Mouse (Mus musculus) limb, embryonic 14.5 days (tissue): Measurements from ENCODE around the gene 4933414I15Rik. TPM values are rescaled to one million over a fixed set of nuclear protein-coding genes. Genes with fewer than 3 reads are reported as not detected.

Experiments
- ATAC-seq: fragments of 200-750 bp; cut with Nextera tagmentation; 2 replicates; pipeline ENCODE4 v1.8.0; 2017; ENCODE audit warnings: low read depth, moderate number of reproducible peaks, moderate TSS enrichment; ENCODE audit not compliant: low FRiP score
- DNase-seq: peaks from one replicate; pipeline ENCODE4 v3.0.0-alpha.2; 2015; ENCODE audit warnings: low spot score
- H3K27ac ChIP-seq: fragments of 300-500 bp; sonication (generic); replicated peaks from 2 replicates; pipeline ENCODE4 v1.5.1; 2014; ENCODE audit warnings: low read depth, mild to moderate bottlenecking, low read length, moderate library complexity, mixed read lengths
- H3K27me3 ChIP-seq: fragments of 300-500 bp; sonication (generic); 2 replicates; pipeline ENCODE4 v1.6.1; 2014; ENCODE audit warnings: low read length, mixed read lengths; ENCODE audit not compliant: control insufficient read depth, insufficient read depth
- H3K36me3 ChIP-seq: fragments of 300-500 bp; sonication (generic); 2 replicates; pipeline ENCODE4 v1.6.1; 2014; ENCODE audit warnings: mild to moderate bottlenecking, low read length, moderate library complexity, mixed read lengths; ENCODE audit not compliant: control insufficient read depth, insufficient read depth
- H3K4me1 ChIP-seq: fragments of 300-500 bp; sonication (generic); 2 replicates; pipeline ENCODE4 v1.6.1; 2014; ENCODE audit warnings: antibody characterized with exemption, low read length, mixed read lengths; ENCODE audit not compliant: control insufficient read depth, insufficient read depth
- H3K4me2 ChIP-seq: fragments of 300-500 bp; sonication (generic); replicated peaks from 2 replicates; pipeline ENCODE4 v1.6.1; 2014; ENCODE audit warnings: low read depth, mild to moderate bottlenecking, low read length, moderate library complexity; ENCODE audit not compliant: severe bottlenecking
- H3K4me3 ChIP-seq: fragments of 300-500 bp; sonication (generic); replicated peaks from 2 replicates; pipeline ENCODE4 v1.5.1; 2014; ENCODE audit warnings: low read length
- H3K9ac ChIP-seq: fragments of 300-500 bp; sonication (generic); 2 replicates; pipeline ENCODE4 v1.6.1; 2014; ENCODE audit warnings: mild to moderate bottlenecking, low read depth, low read length, moderate library complexity; ENCODE audit not compliant: severe bottlenecking
- H3K9me3 ChIP-seq: fragments of 300-500 bp; sonication (generic); 2 replicates; pipeline ENCODE4 v1.6.1; 2016; ENCODE audit warnings: low read length; ENCODE audit not compliant: control insufficient read depth
- POLR2A ChIP-seq: fragments of 200-500 bp; IDR thresholded peaks from 2 replicates; pipeline ENCODE4 v1.8.0; 2012; ENCODE audit warnings: inconsistent platforms, mild to moderate bottlenecking, moderate library complexity, borderline replicate concordance; ENCODE audit not compliant: insufficient read depth, insufficient read length; ENCODE audit errors: extremely low read depth
- WGBS: fragments of 180-500 bp; shearing (Covaris S2); extraction: QIAGEN DNeasy Blood & Tissue Kit; methylation state at CpG from one replicate; pipeline ENCODE4 v1.1.7; 2014; 5-methylcytosine and 5-hydroxymethylcytosine counted together
- polyA plus RNA-seq, 2 experiments: library from polyadenylated mRNA; depleted of rRNA in 1 of 2; stranded (reverse) in 1 of 2; unstranded in 1 of 2; fragments of >200 nt; fragmentation: Nextera tagmentation in 1 of 2; extraction: Ambion mirVana in 1 of 2; gene quantifications; 2 replicates each; pipeline versions ENCODE4 v1.2.1 to v1.2.3; 2012 to 2014

The 4933414I15Rik gene
- polyA plus RNA-seq, 2 experiments = not detected

DNA sequence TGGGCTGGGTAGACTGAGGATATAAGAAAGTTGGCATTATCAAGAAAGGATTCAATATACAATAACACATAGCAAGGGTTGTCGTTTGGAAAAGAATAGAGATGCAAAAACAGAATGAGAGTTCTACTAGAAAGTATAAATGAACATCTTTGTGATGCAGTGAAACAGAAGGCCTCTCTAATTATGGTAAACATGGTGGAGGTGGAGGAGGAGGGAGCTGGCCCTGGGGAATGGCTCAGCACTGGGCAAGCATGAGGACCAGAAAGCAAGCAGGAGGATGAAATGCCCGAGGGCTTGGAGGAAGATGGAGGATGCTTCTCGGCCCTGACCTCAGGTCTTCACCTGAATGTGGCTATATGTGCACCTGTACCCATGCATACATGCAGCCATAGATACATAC lies 29.1 kb downstream of the 4933414I15Rik start:
- Histone ChIP-seq H3K36me3 (peaks cover 28% of the 10 kb centered on the region), H3K27ac (no peak overlapping the region), H3K4me1 (no peaks in the 10 kb centered on the region), H3K4me2 (no peak overlapping the region), H3K9ac (no peak overlapping the region), H3K9me3 (no peaks in the 10 kb centered on the region), H3K4me3 (no peak overlapping the region), H3K27me3 (no peaks in the 10 kb centered on the region)
- DNase-seq (no peak), ATAC-seq (no peak)
- TF ChIP-seq POLR2A = no peak
- WGBS = 91% methylated on average over 3 of the region's 3 CpGs

DNA sequence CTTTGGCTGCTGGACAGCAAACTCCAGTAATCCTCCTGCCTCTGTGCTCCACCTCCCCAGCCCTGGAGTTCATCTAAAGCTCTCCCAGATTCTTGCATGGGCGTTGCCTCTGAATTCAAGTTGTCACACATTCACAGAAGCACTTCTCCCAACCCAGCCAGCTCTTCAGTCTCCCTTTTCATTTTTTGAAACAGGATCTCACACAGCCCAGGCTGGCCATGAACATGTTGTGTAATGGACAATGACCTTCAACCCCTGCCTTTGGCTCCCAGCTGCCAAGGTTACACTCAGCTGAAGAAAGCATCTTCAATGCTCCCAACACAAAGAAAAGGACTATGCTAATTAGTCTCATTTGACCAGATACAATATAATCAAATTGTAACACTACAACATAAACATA lies 30.3 kb downstream of the 4933414I15Rik start:
- 100% methylated on average over 1 of the region's 1 CpGs for WGBS
- no peak for TF ChIP-seq POLR2A
- peaks cover 40% of the 10 kb centered on the region for H3K36me3 ChIP-seq
- H3K9ac ChIP-seq = no peak overlapping the region
- H3K9me3 ChIP-seq = no peaks in the 10 kb centered on the region
- no peaks in the 10 kb centered on the region for H3K4me1 ChIP-seq
- ATAC-seq = no peak
- H3K27me3 ChIP-seq = no peaks in the 10 kb centered on the region
- no peak for DNase-seq
- no peak overlapping the region for H3K4me2 ChIP-seq
- no peak overlapping the region for H3K27ac ChIP-seq
- no peak overlapping the region for H3K4me3 ChIP-seq

DNA sequence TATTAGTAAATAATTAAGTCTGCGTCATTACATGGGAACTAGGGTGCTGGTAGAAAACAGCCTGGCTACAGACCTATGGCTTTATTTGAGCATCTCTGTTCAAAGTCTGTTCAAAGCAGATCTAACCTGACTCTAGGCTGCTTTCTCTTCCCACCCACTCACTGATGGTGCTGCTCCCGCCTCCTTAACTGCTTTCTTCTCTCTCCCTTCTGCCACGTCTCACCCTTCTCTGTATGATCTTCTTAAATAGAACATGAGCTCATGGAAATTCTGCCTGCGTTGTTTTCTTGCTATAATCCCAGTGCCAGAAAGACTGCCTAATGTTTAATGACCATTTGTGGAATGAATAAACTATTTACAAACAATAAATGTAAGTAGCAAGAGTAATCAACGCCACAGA lies 35.4 kb downstream of the 4933414I15Rik start:
- H3K4me1 ChIP-seq = no peaks in the 10 kb centered on the region
- no peak overlapping the region for H3K9ac ChIP-seq
- H3K4me3 ChIP-seq = no peak overlapping the region
- TF ChIP-seq POLR2A = no peak
- ATAC-seq (no peak), DNase-seq (no peak)
- 92% methylated on average over 5 of the region's 5 CpGs for WGBS
- no peak overlapping the region for H3K27ac ChIP-seq
- H3K36me3 ChIP-seq = peaks cover 89% of the 10 kb centered on the region
- H3K9me3 ChIP-seq = peaks cover 27% of the 10 kb centered on the region
- H3K27me3 ChIP-seq = no peaks in the 10 kb centered on the region
- H3K4me2 ChIP-seq = no peak overlapping the region

DNA sequence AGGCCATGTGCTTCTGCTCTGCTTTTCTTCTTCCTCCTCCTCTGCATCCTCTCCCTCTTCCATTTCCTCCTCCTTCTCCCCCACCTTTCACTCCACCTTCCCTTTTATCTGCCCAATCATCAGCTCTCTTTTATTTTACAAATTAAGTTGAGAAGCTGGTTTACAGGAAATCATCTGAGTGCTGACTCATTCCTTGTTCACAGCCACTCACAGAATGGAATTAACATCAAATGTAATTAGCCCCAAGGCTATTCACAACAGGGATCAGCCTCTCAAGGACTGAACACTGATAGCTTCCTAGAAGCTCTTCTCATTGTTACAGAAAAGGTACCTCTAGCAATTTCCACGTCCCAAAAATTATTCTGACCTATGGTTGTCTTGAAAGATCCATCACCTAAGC lies 46.2 kb downstream of the 4933414I15Rik start:
- TF ChIP-seq POLR2A = no peak
- Histone ChIP-seq H3K9ac (no peak overlapping the region), H3K27me3 (no peaks in the 10 kb centered on the region), H3K4me3 (no peak overlapping the region), H3K9me3 (peaks cover 53% of the 10 kb centered on the region), H3K36me3 (peaks cover 27% of the 10 kb centered on the region), H3K4me2 (no peak overlapping the region), H3K4me1 (no peaks in the 10 kb centered on the region), H3K27ac (no peak overlapping the region)
- no peak for DNase-seq
- whole genome bisulfite sequencing = 77% methylated on average over 1 of the region's 1 CpGs
- ATAC-seq = no peak

DNA sequence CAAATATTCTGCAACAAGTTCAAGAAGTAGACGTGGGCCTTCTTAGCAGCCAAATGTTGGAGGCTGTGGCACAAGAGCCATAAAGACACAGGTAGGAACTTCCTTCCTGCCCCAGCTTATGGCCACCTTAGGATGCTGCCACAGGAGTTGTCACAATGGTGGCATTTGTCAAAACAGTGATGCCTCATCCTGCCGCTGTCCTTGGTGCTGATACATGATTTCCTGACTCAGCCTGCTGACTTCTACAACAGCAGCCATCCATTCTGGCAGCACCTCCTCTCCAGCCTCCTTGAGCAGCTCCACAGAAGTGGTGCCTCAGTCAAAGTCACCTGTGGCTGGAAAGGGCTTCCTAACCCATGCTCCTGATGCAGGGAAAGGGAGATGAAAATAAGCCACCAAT lies 51.1 kb downstream of the 4933414I15Rik start:
- Histone ChIP-seq H3K4me1 (no peaks in the 10 kb centered on the region), H3K4me2 (no peak overlapping the region), H3K27ac (no peak overlapping the region), H3K9ac (no peak overlapping the region), H3K4me3 (no peak overlapping the region), H3K9me3 (0 out of 2 replicates have a peak, but pooled peaks cover 7% of the 10 kb centered on the region), H3K36me3 (no peaks in the 10 kb centered on the region), H3K27me3 (no peaks in the 10 kb centered on the region)
- 42% methylated on average over 2 of the region's 2 CpGs for WGBS
- ATAC-seq = no peak
- TF ChIP-seq POLR2A = no peak
- DNase-seq = no peak

Other genes starting within 250 kb of the 4933414I15Rik start
- 31.7 and 33.8 TPM in 2 replicates for gene Zfp354c, start 116.0 kb downstream of the 4933414I15Rik start, polyA plus RNA-seq (2012; rRNA removed)
- 57.4 and 65.5 TPM in 2 replicates for gene Zfp354c, start 116.0 kb downstream of the 4933414I15Rik start, polyA plus RNA-seq (2014; fragmentation: Nextera tagmentation; extraction: Ambion mirVana)
- 0.88 and 0.89 TPM in 2 replicates for gene Zfp879, start 102.2 kb downstream of the 4933414I15Rik start, polyA plus RNA-seq (2012; rRNA removed)
- gene Zfp879, start 102.2 kb downstream of the 4933414I15Rik start, polyA plus RNA-seq (2014; fragmentation: Nextera tagmentation; extraction: Ambion mirVana) = 0.55 and 0.66 TPM in 2 replicates
- gene Grm6, start 93.1 kb downstream of the 4933414I15Rik start, polyA plus RNA-seq (2012; rRNA removed) = 0.60 and 0.88 TPM in 2 replicates
- 0.17 TPM in 2 replicates for gene Grm6, start 93.1 kb downstream of the 4933414I15Rik start, polyA plus RNA-seq (2014; fragmentation: Nextera tagmentation; extraction: Ambion mirVana)
- gene Zfp454, start 56.1 kb downstream of the 4933414I15Rik start, polyA plus RNA-seq (2012; rRNA removed) = 6.6 and 7.2 TPM in 2 replicates
- 9.4 and 11.3 TPM in 2 replicates for gene Zfp454, start 56.1 kb downstream of the 4933414I15Rik start, polyA plus RNA-seq (2014; fragmentation: Nextera tagmentation; extraction: Ambion mirVana)
- gene Zfp2, start 27.6 kb downstream of the 4933414I15Rik start, polyA plus RNA-seq (2012; rRNA removed) = 4.3 and 6.1 TPM in 2 replicates
- 11.9 and 12.6 TPM in 2 replicates for gene Zfp2, start 27.6 kb downstream of the 4933414I15Rik start, polyA plus RNA-seq (2014; fragmentation: Nextera tagmentation; extraction: Ambion mirVana)
- gene Zfp354b, start 12.1 kb downstream of the 4933414I15Rik start, polyA plus RNA-seq (2012; rRNA removed) = 0.72 and 1.3 TPM in 2 replicates
- 1.1 and 1.7 TPM in 2 replicates for gene Zfp354b, start 12.1 kb downstream of the 4933414I15Rik start, polyA plus RNA-seq (2014; fragmentation: Nextera tagmentation; extraction: Ambion mirVana)
- gene Prop1, start 10.0 kb upstream of the 4933414I15Rik start, polyA plus RNA-seq (2012; rRNA removed) = 0.15 TPM in 1 of 2 replicates, not detected in the other
- not detected in 2 replicates for gene Prop1, start 10.0 kb upstream of the 4933414I15Rik start, polyA plus RNA-seq (2014; fragmentation: Nextera tagmentation; extraction: Ambion mirVana)
- 0.09 and 0.38 TPM in 2 replicates for gene Olfr1378, start 22.8 kb upstream of the 4933414I15Rik start, polyA plus RNA-seq (2012; rRNA removed)
- 0.14 TPM in 1 of 2 replicates, not detected in the other for gene Olfr1378, start 22.8 kb upstream of the 4933414I15Rik start, polyA plus RNA-seq (2014; fragmentation: Nextera tagmentation; extraction: Ambion mirVana)
- gene Olfr1377, start 38.2 kb upstream of the 4933414I15Rik start, polyA plus RNA-seq (2012; rRNA removed) = not detected in 2 replicates
- not detected in 2 replicates for gene Olfr1377, start 38.2 kb upstream of the 4933414I15Rik start, polyA plus RNA-seq (2014; fragmentation: Nextera tagmentation; extraction: Ambion mirVana)
- not detected in 2 replicates for gene Olfr51, start 59.8 kb upstream of the 4933414I15Rik start, polyA plus RNA-seq (2012; rRNA removed)
- not detected in 2 replicates for gene Olfr51, start 59.8 kb upstream of the 4933414I15Rik start, polyA plus RNA-seq (2014; fragmentation: Nextera tagmentation; extraction: Ambion mirVana)
- gene Olfr54, start 70.5 kb upstream of the 4933414I15Rik start, polyA plus RNA-seq (2012; rRNA removed) = not detected in 2 replicates
- 0.06 TPM in 1 of 2 replicates, not detected in the other for gene Olfr54, start 70.5 kb upstream of the 4933414I15Rik start, polyA plus RNA-seq (2014; fragmentation: Nextera tagmentation; extraction: Ambion mirVana)
- not detected in 2 replicates for gene Olfr1375, start 104.3 kb upstream of the 4933414I15Rik start, polyA plus RNA-seq (2012; rRNA removed)
- gene Olfr1375, start 104.3 kb upstream of the 4933414I15Rik start, polyA plus RNA-seq (2014; fragmentation: Nextera tagmentation; extraction: Ambion mirVana) = not detected in 2 replicates
- 6.1 and 9.6 TPM in 2 replicates for gene Zfp354a, start 115.5 kb upstream of the 4933414I15Rik start, polyA plus RNA-seq (2012; rRNA removed)
- 6.4 and 8.8 TPM in 2 replicates for gene Zfp354a, start 115.5 kb upstream of the 4933414I15Rik start, polyA plus RNA-seq (2014; fragmentation: Nextera tagmentation; extraction: Ambion mirVana)